Mouse (Mus musculus) MEL (cell line): Measurements from ENCODE around the gene Ano6. TPM values are rescaled to one million over a fixed set of nuclear protein-coding genes. Genes with fewer than 3 reads are reported as not detected.

ENCODE experiments used
- DNase-seq: peaks from one replicate; pipeline ENCODE4 v3.0.0; 2011; ENCODE audit warnings: low read depth, low spot score
- H3K27ac ChIP-seq: 2 replicates; pipeline ENCODE4 v1.5.1; 2012; ENCODE audit warnings: low read depth, mild to moderate bottlenecking, control low read depth, low read length, moderate library complexity; ENCODE audit not compliant: control insufficient read depth
- H3K27me3 ChIP-seq, 2 experiments: fragments of 150-350 bp in 1 of 2; sonication (generic) in 1 of 2; 2 replicates each; pipeline ENCODE4 v1.6.1; 2012; ENCODE audit warnings: low read length in 2 of 2, mild to moderate bottlenecking in 2 of 2, improper control_type of control experiment in 1 of 2, moderate library complexity in 1 of 2; ENCODE audit not compliant: insufficient read depth in 2 of 2, control insufficient read depth in 1 of 2
- H3K36me3 ChIP-seq, 2 experiments: 2 replicates each; pipeline ENCODE4 v1.6.1; 2012 to 2014; ENCODE audit warnings: low read length in 2 of 2, improper control_type of control experiment in 1 of 2, inconsistent platforms in 1 of 2, mild to moderate bottlenecking in 1 of 2; ENCODE audit not compliant: insufficient read depth in 2 of 2, control insufficient read depth in 1 of 2
- H3K4me1 ChIP-seq, 2 experiments: fragments of 150-350 bp in 1 of 2; sonication (generic) in 1 of 2; 2 replicates each; pipeline ENCODE4 v1.6.1; 2012; ENCODE audit warnings: low read length in 2 of 2, improper control_type of control experiment in 1 of 2, mild to moderate bottlenecking in 1 of 2; ENCODE audit not compliant: insufficient read depth in 2 of 2, control insufficient read depth in 1 of 2
- H3K4me3 ChIP-seq, 2 experiments: fragments of 150-350 bp in 1 of 2; sonication (generic) in 1 of 2; 2 replicates each; pipeline ENCODE4 v1.5.1; 2012; ENCODE audit warnings: low read depth in 2 of 2, low read length in 2 of 2, mild to moderate bottlenecking in 2 of 2, moderate library complexity in 2 of 2, control low read depth in 1 of 2, improper control_type of control experiment in 1 of 2; ENCODE audit not compliant: control insufficient read depth in 1 of 2, insufficient read depth in 1 of 2
- H3K79me2 ChIP-seq: 2 replicates; pipeline ENCODE4 v1.6.1; 2012; ENCODE audit warnings: mild to moderate bottlenecking, low read length, moderate library complexity; ENCODE audit not compliant: control insufficient read depth, poor library complexity, insufficient read depth
- H3K9ac ChIP-seq: 2 replicates; pipeline ENCODE4 v1.6.1; 2012; ENCODE audit warnings: low read depth, mild to moderate bottlenecking, control low read depth, low read length, moderate library complexity; ENCODE audit not compliant: control insufficient read depth, poor library complexity, severe bottlenecking
- H3K9me3 ChIP-seq: fragments of 150-350 bp; sonication (generic); replicated peaks from 2 replicates; pipeline ENCODE4 v1.6.1; 2012; ENCODE audit warnings: mild to moderate bottlenecking, low read length, improper control_type of control experiment, moderate library complexity; ENCODE audit not compliant: insufficient read depth
- BHLHE40 ChIP-seq: IDR thresholded peaks from 2 replicates; pipeline ENCODE4 v1.6.1; 2012; ENCODE audit warnings: low read depth, mild to moderate bottlenecking, inconsistent platforms, low read length, improper control_type of control experiment, borderline replicate concordance
- CHD2 ChIP-seq: IDR thresholded peaks from 2 replicates; pipeline ENCODE4 v1.6.1; 2011; ENCODE audit warnings: low read length, improper control_type of control experiment
- CTCF ChIP-seq, 3 experiments: IDR thresholded peaks in 2 of 3; conservative IDR thresholded peaks in 1 of 3; 2 replicates each; pipeline ENCODE4 v1.5.1; 2011 to 2012; ENCODE audit warnings: low read length in 3 of 3, low read depth in 2 of 3, mild to moderate bottlenecking in 2 of 3, improper control_type of control experiment in 1 of 3, inconsistent platforms in 1 of 3, mixed read lengths in 1 of 3, moderate library complexity in 1 of 3; ENCODE audit not compliant: control insufficient read depth in 1 of 3, insufficient read depth in 1 of 3, poor library complexity in 1 of 3, severe bottlenecking in 1 of 3
- ELF1 ChIP-seq: IDR thresholded peaks from 2 replicates; pipeline ENCODE4 v1.6.1; 2014; ENCODE audit warnings: low read depth, mild to moderate bottlenecking, inconsistent platforms, low read length, improper control_type of control experiment, moderate library complexity
- GABPA ChIP-seq: IDR thresholded peaks from 2 replicates; pipeline ENCODE4 v1.6.1; 2012; ENCODE audit warnings: low read depth, mild to moderate bottlenecking, inconsistent platforms, low read length, improper control_type of control experiment, moderate library complexity
- HCFC1 ChIP-seq: IDR thresholded peaks from 2 replicates; pipeline ENCODE4 v1.6.1; 2012; ENCODE audit warnings: low read depth, mild to moderate bottlenecking, inconsistent platforms, low read length, improper control_type of control experiment, moderate library complexity
- JUND ChIP-seq: IDR thresholded peaks from 2 replicates; pipeline ENCODE4 v1.6.1; 2011; ENCODE audit warnings: low read depth, mild to moderate bottlenecking, improper control_type of control experiment, low read length
- KAT2A ChIP-seq: conservative IDR thresholded peaks from 2 replicates; pipeline ENCODE4 v1.6.1; 2012; ENCODE audit warnings: low read depth, low read length, improper control_type of control experiment, inconsistent platforms
- MAFK ChIP-seq: IDR thresholded peaks from 2 replicates; pipeline ENCODE4 v1.6.1; 2011; ENCODE audit warnings: low read depth, mild to moderate bottlenecking, low read length, improper control_type of control experiment, borderline replicate concordance
- MYB ChIP-seq: IDR thresholded peaks from 2 replicates; pipeline ENCODE4 v1.6.1; 2011; ENCODE audit warnings: mild to moderate bottlenecking, low read depth, low read length, improper control_type of control experiment
- MYC ChIP-seq: IDR thresholded peaks from 2 replicates; pipeline ENCODE4 v1.6.1; 2011; ENCODE audit warnings: low read depth, mild to moderate bottlenecking, low read length, improper control_type of control experiment, moderate library complexity
- NRF1 ChIP-seq: IDR thresholded peaks from 2 replicates; pipeline ENCODE4 v1.6.1; 2014; ENCODE audit warnings: low read depth, mild to moderate bottlenecking, inconsistent platforms, low read length, improper control_type of control experiment, moderate library complexity; ENCODE audit not compliant: poor library complexity, insufficient read depth, severe bottlenecking
- POLR2A ChIP-seq, 2 experiments: IDR thresholded peaks; 2 replicates each; pipeline ENCODE4 v1.6.1; 2011 to 2012; ENCODE audit warnings: low read length in 2 of 2, mild to moderate bottlenecking in 2 of 2, control low read depth in 1 of 2, improper control_type of control experiment in 1 of 2, low read depth in 1 of 2, moderate library complexity in 1 of 2; ENCODE audit not compliant: control insufficient read depth in 1 of 2, insufficient read depth in 1 of 2, poor library complexity in 1 of 2
- POLR2AphosphoS2 ChIP-seq: IDR thresholded peaks from 2 replicates; pipeline ENCODE4 v1.6.1; 2011; ENCODE audit warnings: low read length, improper control_type of control experiment
- POLR2AphosphoS5 ChIP-seq: IDR thresholded peaks from 2 replicates; pipeline ENCODE4 v1.6.1; 2012; ENCODE audit warnings: low read depth, borderline replicate concordance, mild to moderate bottlenecking, inconsistent platforms, low read length, moderate library complexity, mixed read lengths
- RCOR1 ChIP-seq: IDR thresholded peaks from 2 replicates; pipeline ENCODE4 v1.6.1; 2012; ENCODE audit warnings: low read depth, mild to moderate bottlenecking, inconsistent platforms, low read length, improper control_type of control experiment
- TBP ChIP-seq: IDR thresholded peaks from 2 replicates; pipeline ENCODE4 v1.8.0; 2011; ENCODE audit warnings: low read depth, low read length, improper control_type of control experiment
- TCF12 ChIP-seq: IDR thresholded peaks from 2 replicates; pipeline ENCODE4 v1.6.1; 2014; ENCODE audit warnings: low read depth, mild to moderate bottlenecking, inconsistent platforms, low read length, improper control_type of control experiment, moderate library complexity
- UBTF ChIP-seq: IDR thresholded peaks from 2 replicates; pipeline ENCODE4 v1.6.1; 2012; ENCODE audit warnings: low read depth, mild to moderate bottlenecking, inconsistent platforms, low read length, improper control_type of control experiment, moderate library complexity, borderline replicate concordance; ENCODE audit not compliant: insufficient read depth
- USF1 ChIP-seq: IDR thresholded peaks from 2 replicates; pipeline ENCODE4 v1.6.1; 2014; ENCODE audit warnings: low read depth, mild to moderate bottlenecking, inconsistent platforms, low read length, improper control_type of control experiment, moderate library complexity
- ZC3H11A ChIP-seq: IDR thresholded peaks from 2 replicates; pipeline ENCODE4 v1.6.1; 2012; ENCODE audit warnings: low read depth, mild to moderate bottlenecking, inconsistent platforms, low read length, improper control_type of control experiment
- ZKSCAN1 ChIP-seq: IDR thresholded peaks from 2 replicates; pipeline ENCODE4 v1.6.1; 2012; ENCODE audit warnings: low read depth, mild to moderate bottlenecking, inconsistent platforms, low read length, improper control_type of control experiment, moderate library complexity
- ZMIZ1 ChIP-seq: IDR thresholded peaks from 2 replicates; pipeline ENCODE4 v1.6.1; 2012; ENCODE audit warnings: low read depth, mild to moderate bottlenecking, inconsistent platforms, low read length, improper control_type of control experiment, moderate library complexity
- polyA plus RNA-seq, 2 experiments: library from polyadenylated mRNA; stranded (reverse) in 1 of 2; unstranded in 1 of 2; fragments of >175 nt in 1 of 2; fragments of >200 nt in 1 of 2; gene quantifications; 2 replicates each; pipeline versions ENCODE4 v1.2.1 to v1.2.4; 2012; ENCODE audit warnings: low replicate concordance in 2 of 2, low read depth in 1 of 2; ENCODE audit not compliant: insufficient read length in 2 of 2, insufficient read depth in 1 of 2, missing spikeins in 1 of 2
- total RNA-seq: library from RNA; depleted of rRNA; stranded (reverse); fragments of 300-350 nt; gene quantifications from 2 replicates; pipeline ENCODE4 v1.2.3, GENCODE M21; 2012; rRNA removed

The Ano6 gene
- total RNA-seq (66.6 and 69.4 TPM in 2 replicates), polyA plus RNA-seq (10 to 100 TPM; 54.8 to 61.4 TPM)

DNA sequence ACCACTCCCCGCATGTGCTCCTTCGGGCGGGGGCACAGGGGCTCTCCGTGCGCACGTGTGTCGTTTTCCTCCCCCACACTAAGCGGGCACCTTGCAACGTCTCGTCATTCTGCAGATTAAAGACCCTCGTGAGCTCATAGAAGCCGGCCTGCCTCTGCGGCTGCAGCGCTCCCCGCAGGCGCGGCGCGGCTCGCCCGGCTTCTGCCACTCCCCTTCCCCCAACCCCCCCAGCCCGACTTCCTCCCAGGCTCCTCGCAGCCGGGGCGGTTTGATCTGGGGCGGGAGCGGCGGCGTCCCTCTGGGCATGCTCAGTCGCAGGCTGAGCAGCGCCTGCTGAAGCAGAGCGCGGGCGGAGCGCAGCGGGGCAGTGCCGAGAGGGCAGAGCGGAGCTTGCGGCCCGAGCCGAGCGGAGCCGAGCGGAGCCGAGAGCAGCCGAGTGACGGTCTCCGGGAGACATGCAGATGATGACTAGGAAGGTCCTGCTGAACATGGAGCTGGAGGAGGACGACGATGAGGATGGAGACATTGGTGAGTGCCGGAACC, at the start of gene Ano6:
Gene Ano6, plus strand, starts transcription at position 315 of the 543 bp plus-strand sequence.
- Histone ChIP-seq H3K4me3 (peak within 1 kb of the TSS; percentile 72 to 75), H3K4me1 (peaks cover 7 to 21% of the 10 kb centered on the region in 2 experiments), H3K9ac (peak within 1 kb of the TSS; percentile 84), H3K79me2 (peaks cover 44% of the 10 kb centered on the region), H3K36me3 (peaks cover 7 to 30% of the 10 kb centered on the region in 2 experiments), H3K9me3 (no peaks in the 10 kb centered on the region), H3K27me3 (no peaks in the 10 kb centered on the region), H3K27ac (peak within 1 kb of the TSS; percentile 96)
- TF ChIP-seq ZMIZ1 (no peak), MAFK (no peak), MYB (no peak), ZKSCAN1 (no peak), HCFC1 (no peak), NRF1 (no peak), JUND (no peak), KAT2A (no peak), ZC3H11A (no peak), MYC (no peak), POLR2A (IDR thresholded peaks at IDR 0.05; ENCODE audit: control insufficient read depth in 1 of 2, insufficient read depth in 1 of 2, low read depth in 1 of 2, low read length in 2 of 2, poor library complexity in 1 of 2) (peak; percentile 93 to 98), TCF12 (no peak), POLR2AphosphoS5 (peak; percentile 34; the same call in 1 of the 2 replicates), RCOR1 (no peak), USF1 (no peak), CTCF (IDR thresholded peaks at IDR 0.05 in 2 of 3, conservative IDR thresholded peaks at IDR 0.05 in 1 of 3; ENCODE audit: control insufficient read depth in 1 of 3, insufficient read depth in 1 of 3, low read depth in 2 of 3, low read length in 3 of 3, poor library complexity in 1 of 3, severe bottlenecking in 1 of 3) (peak in 1 of 3 experiments; percentile 31; a peak in 2 of 6 replicates), GABPA (no peak), CHD2 (no peak), UBTF (peak; percentile 89; the same call in 1 of the 2 replicates), ELF1 (no peak), TBP (no peak), POLR2AphosphoS2 (no peak), BHLHE40 (no peak)
- DNase-seq, result peak; percentile 100
